Mouse (Mus musculus) lung, embryonic 15.5 days (tissue): ENCODE data around the gene Syt12. TPM values are rescaled to one million over a fixed set of nuclear protein-coding genes. Genes with fewer than 3 reads are reported as not detected.

Experiments
- ATAC-seq: fragments of 200-750 bp; cut with Nextera tagmentation; 2 replicates; pipeline ENCODE4 v1.8.0; 2017; ENCODE audit warnings: moderate number of reproducible peaks, borderline replicate concordance; ENCODE audit not compliant: low FRiP score, low TSS enrichment; ENCODE audit errors: extremely low read depth
- H3K27ac ChIP-seq: fragments of 300-500 bp; sonication (generic); 2 replicates; pipeline ENCODE4 v1.5.1; 2015; ENCODE audit warnings: moderate library complexity, mild to moderate bottlenecking, inconsistent platforms
- H3K27me3 ChIP-seq: fragments of 300-500 bp; sonication (generic); 2 replicates; pipeline ENCODE4 v1.6.1; 2015; ENCODE audit warnings: inconsistent platforms
- H3K36me3 ChIP-seq: fragments of 300-500 bp; sonication (generic); 2 replicates; pipeline ENCODE4 v1.6.1; 2015; ENCODE audit warnings: inconsistent platforms
- H3K4me1 ChIP-seq: fragments of 300-500 bp; sonication (generic); 2 replicates; pipeline ENCODE4 v1.6.1; 2015; ENCODE audit warnings: inconsistent platforms
- H3K4me2 ChIP-seq: fragments of 300-500 bp; sonication (generic); 2 replicates; pipeline ENCODE4 v1.6.1; 2015; ENCODE audit warnings: inconsistent platforms, mild to moderate bottlenecking, moderate library complexity
- H3K4me3 ChIP-seq: fragments of 300-500 bp; sonication (generic); 2 replicates; pipeline ENCODE4 v1.5.1; 2015; ENCODE audit warnings: mild to moderate bottlenecking, inconsistent platforms
- H3K9ac ChIP-seq: fragments of 300-500 bp; sonication (generic); 2 replicates; pipeline ENCODE4 v1.6.1; 2015; ENCODE audit warnings: inconsistent platforms
- H3K9me3 ChIP-seq: fragments of 300-500 bp; sonication (generic); 2 replicates; pipeline ENCODE4 v1.6.1; 2016; ENCODE audit warnings: inconsistent platforms
- WGBS: fragments of 180-500 bp; shearing (Covaris S2); methylation state at CpG from one replicate; pipeline ENCODE4 v1.1.7; 2015; 5-methylcytosine and 5-hydroxymethylcytosine counted together
- polyA plus RNA-seq: library from polyadenylated mRNA; unstranded; fragments of >200 nt; fragmentation: Nextera tagmentation; extraction: Ambion mirVana; gene quantifications from 2 replicates; pipeline ENCODE4 v1.2.1, GENCODE M21; 2015

Gene Syt12
- polyA plus RNA-seq, 1 experiment from 2014 or later = 1.2 TPM

DNA sequence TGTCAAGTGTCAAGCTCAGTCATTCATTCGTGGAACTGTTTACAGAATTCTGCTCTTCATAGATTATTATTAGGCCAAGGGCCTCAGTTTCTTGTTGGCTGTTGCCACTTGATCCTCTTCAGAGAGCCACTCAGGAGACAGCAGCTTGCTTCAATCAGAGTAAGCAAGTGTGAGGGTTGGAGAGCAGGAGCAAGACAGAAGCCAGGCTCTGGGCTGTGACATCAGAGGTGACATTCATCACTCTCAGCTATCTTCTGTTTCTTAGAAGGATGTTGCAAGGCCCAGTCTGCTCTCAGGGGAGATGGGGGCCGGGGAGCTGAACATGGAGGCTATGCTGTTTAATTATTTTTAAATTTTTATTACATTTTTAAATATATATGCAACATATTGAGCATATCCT lies 25.5 kb upstream of the Syt12 start:
- WGBS = 38% methylated on average over 2 of the region's 2 CpGs
- Histone ChIP-seq H3K4me1 (peaks cover 3% of the 10 kb centered on the region; the same call in 1 of the 2 replicates), H3K9ac (no peak overlapping the region), H3K27ac (no peak overlapping the region), H3K9me3 (no peaks in the 10 kb centered on the region), H3K36me3 (no peaks in the 10 kb centered on the region), H3K4me2 (no peak overlapping the region), H3K27me3 (no peaks in the 10 kb centered on the region), H3K4me3 (no peak overlapping the region)
- ATAC-seq = no peak

DNA sequence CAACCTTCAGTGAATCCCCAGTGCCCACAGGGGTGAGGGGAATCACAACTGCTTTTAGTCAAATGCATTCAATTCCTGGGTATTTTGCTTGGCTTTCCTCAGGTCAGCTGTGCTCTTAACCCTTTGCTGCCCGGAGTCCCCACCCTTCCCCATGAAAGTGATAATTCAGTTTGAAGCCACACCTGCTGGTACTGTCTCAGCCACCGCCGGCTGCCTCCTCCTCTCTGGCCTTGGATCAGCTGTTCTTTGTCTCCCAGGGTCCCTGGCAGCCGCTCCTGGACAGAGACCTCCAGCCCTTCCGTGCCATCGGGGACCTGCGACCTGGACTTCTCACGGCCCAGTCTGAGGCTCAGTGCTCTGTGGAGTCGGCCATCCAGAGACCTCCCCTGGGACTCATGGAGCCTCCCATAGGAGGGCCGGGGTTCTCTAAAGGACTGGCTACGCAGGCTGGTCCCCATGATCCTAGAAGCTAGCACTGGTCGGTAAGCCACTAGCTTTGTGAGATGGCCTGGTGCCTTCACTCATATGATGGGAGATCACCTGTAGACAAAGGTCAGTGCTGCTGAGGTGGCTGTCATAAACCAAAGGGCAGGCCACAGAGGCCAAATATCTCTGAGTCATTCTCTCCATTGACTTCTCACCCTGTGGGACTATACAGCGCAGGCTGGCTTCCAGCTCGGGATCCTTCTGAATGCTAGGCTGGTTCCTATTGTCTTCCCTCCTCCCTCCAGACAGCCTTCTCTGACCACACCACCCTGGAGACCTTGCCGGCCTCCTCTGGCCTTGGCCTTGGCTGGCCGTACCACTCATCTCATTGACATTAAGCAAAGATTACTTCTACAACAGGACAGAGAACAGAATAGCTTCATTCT lies 21.1 kb upstream of the Syt12 start, which contains the start of gene 2010003K11Rik:
2010003K11Rik (minus strand) TSS at position 522 of the 872 bp plus-strand sequence.
- 61% methylated on average over 16 of the region's 16 CpGs for WGBS
- no peak within 1 kb of the TSS for H3K4me2 ChIP-seq
- peaks cover 7% of the 10 kb centered on the region; the same call in 1 of the 2 replicates for H3K4me1 ChIP-seq

DNA sequence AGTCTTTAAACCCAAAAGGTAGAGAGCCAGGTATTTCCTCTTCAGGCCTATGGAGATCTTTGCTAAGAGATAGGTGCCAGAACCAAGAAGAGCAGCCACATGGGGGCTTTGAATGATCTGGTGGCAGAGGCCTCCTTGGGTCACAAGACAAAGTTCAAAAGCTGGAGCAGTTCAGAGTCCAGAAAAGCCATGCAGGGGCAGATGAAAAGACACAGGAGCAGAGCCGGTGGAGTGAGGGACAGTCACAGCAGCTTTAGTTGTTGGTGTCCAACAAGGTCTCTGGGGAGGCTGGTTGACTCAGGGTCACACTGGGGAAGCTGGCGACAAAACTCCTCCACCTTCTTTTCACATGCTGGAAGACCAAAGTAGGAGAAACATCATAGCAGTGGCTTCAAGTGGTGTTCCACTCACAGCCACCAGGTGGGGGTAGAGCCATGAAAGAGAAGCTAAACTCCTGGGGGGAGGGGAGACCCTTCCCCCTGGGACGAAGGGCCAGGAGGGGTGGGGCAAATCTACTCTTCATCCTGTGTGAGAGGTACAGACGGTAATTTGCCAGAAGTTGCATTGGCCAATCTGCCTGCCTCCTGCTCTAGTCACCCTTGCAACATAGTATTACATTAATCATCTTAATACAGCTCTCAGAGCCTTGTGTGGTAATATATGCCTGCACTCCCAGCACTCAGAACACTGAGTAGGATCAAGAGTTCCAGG lies 20.2 kb upstream of the Syt12 start:
- no peak overlapping the region for H3K4me2 ChIP-seq
- H3K27me3 ChIP-seq = no peaks in the 10 kb centered on the region
- 4% methylated on average over 4 of the region's 4 CpGs for WGBS
- H3K27ac ChIP-seq = no peak overlapping the region
- H3K9ac ChIP-seq = no peak overlapping the region
- no peaks in the 10 kb centered on the region for H3K9me3 ChIP-seq
- H3K36me3 ChIP-seq = no peaks in the 10 kb centered on the region
- peak; percentile 40; the same call in 1 of the 2 replicates for ATAC-seq
- H3K4me1 ChIP-seq = peaks cover 7% of the 10 kb centered on the region; the same call in 1 of the 2 replicates
- H3K4me3 ChIP-seq = no peak overlapping the region

More for the DNA sequence above, 21.1 kb upstream of the Syt12 start, which contains the start of gene 2010003K11Rik:
- H3K27me3 ChIP-seq = no peaks in the 10 kb centered on the region
- H3K9me3 ChIP-seq = no peaks in the 10 kb centered on the region
- no peak within 1 kb of the TSS for H3K9ac ChIP-seq
- H3K4me3 ChIP-seq = no peak within 1 kb of the TSS
- ATAC-seq = peak; percentile 12; the same call in 1 of the 2 replicates
- no peak within 1 kb of the TSS for H3K27ac ChIP-seq
- H3K36me3 ChIP-seq = no peaks in the 10 kb centered on the region

DNA sequence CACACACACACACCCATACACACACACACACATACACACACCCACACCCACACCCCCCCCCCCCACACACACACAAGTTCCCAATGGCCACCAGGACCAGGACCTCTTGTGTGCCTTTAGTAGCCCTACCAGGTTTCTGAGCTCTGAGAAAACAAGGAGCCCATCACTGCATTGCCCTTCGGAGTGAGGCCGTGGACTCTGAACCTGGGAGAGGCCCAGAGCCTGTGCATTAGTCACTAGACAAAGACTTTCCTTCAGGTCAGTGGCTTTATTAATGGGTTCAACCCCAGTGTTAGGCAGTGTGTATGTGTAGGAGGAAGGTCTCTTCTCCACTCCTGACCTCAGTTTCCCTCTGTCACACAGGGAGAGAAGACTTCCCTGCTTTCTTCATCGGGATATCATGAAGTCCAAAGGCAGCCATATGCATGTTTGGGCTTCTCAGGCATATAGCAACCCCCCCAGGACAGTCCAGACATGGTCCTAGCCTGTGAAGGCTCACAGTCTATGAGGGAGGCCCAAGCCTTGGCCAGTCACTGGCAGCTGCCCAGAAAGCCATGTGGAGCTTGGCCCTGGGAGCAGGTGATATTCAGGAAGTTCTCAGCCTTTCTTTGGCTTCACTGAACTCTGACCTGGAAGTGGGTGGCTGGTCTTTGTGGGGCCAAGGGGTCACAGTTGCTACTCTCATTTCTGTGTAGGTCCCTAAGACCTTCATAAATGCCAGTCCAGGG lies 19.5 kb upstream of the Syt12 start:
- H3K9ac ChIP-seq = no peak overlapping the region
- no peaks in the 10 kb centered on the region for H3K27me3 ChIP-seq
- H3K4me2 ChIP-seq = no peak overlapping the region
- H3K36me3 ChIP-seq = no peaks in the 10 kb centered on the region
- WGBS = 91% methylated on average over 3 of the region's 3 CpGs
- H3K9me3 ChIP-seq = no peaks in the 10 kb centered on the region
- H3K4me3 ChIP-seq = no peak overlapping the region
- H3K4me1 ChIP-seq = peaks cover 7% of the 10 kb centered on the region; the same call in 1 of the 2 replicates
- no peak overlapping the region for H3K27ac ChIP-seq
- no peak for ATAC-seq

DNA sequence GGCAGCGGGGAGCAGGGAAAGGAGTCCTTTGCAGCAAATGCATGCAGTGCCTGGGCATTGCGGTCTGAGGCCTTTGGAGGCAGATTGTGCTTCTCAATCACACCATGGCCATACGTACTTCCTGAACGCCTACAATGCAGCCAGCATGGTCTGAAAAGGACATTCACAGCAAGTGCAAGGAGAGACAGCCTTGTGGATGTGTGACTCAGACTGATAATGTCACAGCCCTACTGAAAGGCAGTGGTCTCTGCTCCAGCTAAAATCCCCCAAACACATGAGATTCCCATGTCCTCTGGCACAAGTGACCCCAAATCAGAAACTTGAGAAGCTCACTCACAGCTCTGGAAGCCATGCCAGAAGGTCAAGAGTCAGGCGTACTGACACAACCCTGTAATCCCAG lies 18.6 kb upstream of the Syt12 start:
- no peak for ATAC-seq
- Histone ChIP-seq H3K27me3 (no peaks in the 10 kb centered on the region), H3K9me3 (no peaks in the 10 kb centered on the region), H3K4me2 (no peak overlapping the region), H3K4me3 (no peak overlapping the region), H3K27ac (no peak overlapping the region), H3K9ac (no peak overlapping the region), H3K4me1 (peaks cover 7% of the 10 kb centered on the region; the same call in 1 of the 2 replicates), H3K36me3 (no peaks in the 10 kb centered on the region)
- WGBS = 77% methylated on average over 5 of the region's 5 CpGs

DNA sequence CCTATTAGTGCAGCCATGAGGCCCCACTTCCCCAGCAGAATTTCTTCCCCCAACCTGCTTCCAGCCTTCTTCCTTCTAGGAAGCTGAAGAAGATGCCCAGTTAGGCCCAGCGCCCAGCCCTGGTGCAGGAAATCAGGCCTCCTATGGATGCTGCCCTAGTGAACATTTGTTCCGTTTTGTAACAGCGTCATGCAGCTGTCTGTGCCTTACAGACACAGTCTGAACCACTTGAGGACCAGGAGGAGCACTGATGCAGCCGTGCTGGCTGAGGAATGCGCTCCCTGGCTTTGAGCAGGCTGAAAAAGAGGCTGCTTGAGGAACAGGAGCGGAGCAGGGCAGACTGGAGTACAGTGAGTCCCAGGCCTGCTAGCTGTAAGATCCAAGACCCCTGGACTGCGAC lies 17.5 kb upstream of the Syt12 start:
- no peak overlapping the region for H3K9ac ChIP-seq
- H3K4me1 ChIP-seq = peaks cover 7% of the 10 kb centered on the region; the same call in 1 of the 2 replicates
- no peak for ATAC-seq
- no peaks in the 10 kb centered on the region for H3K27me3 ChIP-seq
- H3K36me3 ChIP-seq = no peaks in the 10 kb centered on the region
- no peak overlapping the region for H3K4me3 ChIP-seq
- H3K27ac ChIP-seq = no peak overlapping the region
- 54% methylated on average over 7 of the region's 7 CpGs for WGBS
- no peak overlapping the region for H3K4me2 ChIP-seq
- H3K9me3 ChIP-seq = no peaks in the 10 kb centered on the region

DNA sequence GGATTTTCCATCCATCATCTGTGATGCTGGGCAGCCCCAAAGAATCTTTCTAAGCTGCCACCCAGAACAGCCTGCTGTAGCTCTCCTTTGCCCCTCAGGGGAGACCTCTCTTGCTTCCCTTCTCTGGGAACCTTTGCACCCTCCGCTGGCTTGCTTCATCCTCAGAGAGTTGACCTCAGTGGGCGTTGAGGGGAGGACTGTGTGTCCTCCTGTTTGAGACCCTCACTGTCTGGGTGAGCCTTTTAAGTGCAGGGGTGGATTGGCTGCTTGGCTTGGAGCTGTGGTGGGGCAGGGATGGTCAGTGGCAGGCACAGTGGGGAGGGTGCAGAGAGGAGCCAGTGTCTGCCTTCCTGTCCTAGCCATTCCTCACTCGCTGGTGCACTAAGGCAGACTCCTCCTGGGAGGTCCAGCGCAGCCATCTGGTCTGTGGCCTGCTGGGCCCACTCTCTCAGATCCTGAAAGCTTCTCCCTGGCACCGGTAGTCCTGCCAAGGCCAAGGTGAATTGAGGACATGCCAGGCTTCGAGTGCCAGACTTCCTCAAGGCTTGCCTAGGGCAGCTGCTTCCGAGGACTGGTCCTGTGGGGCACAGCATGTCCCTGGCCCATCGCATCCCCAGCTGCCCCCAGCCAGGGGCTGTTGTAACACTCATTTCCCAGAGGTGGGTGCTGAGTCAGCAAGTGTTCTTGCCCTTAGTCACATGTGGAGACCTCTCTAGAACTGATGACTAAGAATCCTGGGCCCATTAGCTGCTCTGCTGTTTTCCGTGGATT lies 15.5 kb upstream of the Syt12 start:
- Histone ChIP-seq H3K36me3 (no peaks in the 10 kb centered on the region), H3K27ac (no peak overlapping the region), H3K4me3 (no peak overlapping the region), H3K4me1 (peaks cover 10% of the 10 kb centered on the region), H3K4me2 (no peak overlapping the region), H3K9ac (no peak overlapping the region), H3K9me3 (no peaks in the 10 kb centered on the region), H3K27me3 (no peaks in the 10 kb centered on the region)
- 54% methylated on average over 9 of the region's 9 CpGs for WGBS
- ATAC-seq = no peak

DNA sequence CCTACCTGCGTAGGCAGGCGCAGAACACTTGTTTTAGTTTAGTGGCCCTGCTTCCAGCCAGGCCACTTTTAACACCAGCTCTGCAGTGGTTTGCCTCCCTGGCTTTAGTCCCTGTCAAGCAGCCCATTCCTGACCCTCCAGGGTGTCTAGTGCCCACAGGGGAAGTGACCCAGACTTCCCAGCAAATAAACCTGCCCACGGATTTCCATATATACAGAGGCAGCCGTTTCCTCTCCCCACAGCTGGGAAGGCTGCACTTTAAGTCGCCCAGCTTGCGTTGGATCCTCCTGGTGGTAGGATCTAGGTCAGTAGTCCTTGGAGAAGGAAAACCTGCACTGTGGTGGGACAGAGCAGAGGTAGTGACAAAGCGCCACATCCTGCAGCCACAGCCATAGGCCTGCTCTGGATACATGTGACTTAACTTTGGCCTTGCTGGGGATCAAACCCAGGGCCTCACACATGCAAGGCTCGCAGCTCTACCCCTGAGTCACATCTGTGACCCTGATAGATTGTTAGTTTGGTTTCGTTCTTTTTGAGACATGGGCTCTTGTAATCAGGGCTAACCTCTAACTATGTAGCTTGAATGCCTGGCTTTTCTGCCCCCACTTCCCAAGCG lies 13.9 kb upstream of the Syt12 start:
- peaks cover 12% of the 10 kb centered on the region; the same call in 1 of the 2 replicates for H3K4me1 ChIP-seq
- no peak for ATAC-seq
- H3K27ac ChIP-seq = no peak overlapping the region
- H3K9ac ChIP-seq = no peak overlapping the region
- no peaks in the 10 kb centered on the region for H3K9me3 ChIP-seq
- H3K4me3 ChIP-seq = no peak overlapping the region
- 53% methylated on average over 10 of the region's 10 CpGs for WGBS
- H3K27me3 ChIP-seq = no peaks in the 10 kb centered on the region
- H3K36me3 ChIP-seq = no peaks in the 10 kb centered on the region
- no peak overlapping the region for H3K4me2 ChIP-seq

DNA sequence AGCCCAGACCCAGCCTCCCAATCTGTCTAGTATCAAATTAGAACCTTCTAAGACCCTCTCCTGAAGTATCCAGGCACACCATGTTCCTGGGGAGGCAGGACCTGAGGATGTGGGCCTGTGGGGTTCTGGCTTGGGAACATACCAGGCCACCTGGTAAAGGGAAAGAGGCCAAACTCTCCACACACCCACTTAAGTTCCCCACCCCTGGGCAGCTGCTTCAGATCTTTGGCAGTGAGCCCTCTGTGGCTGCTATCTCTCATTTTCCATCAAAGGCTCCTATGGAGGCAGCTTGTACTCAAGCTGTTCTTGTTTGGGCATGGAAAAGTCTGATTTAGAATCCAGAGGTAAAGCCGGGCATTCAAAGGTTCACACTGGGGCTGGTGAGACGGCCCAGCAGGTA lies 10.6 kb upstream of the Syt12 start:
- H3K27ac ChIP-seq = peak overlapping the region; percentile 64
- no peaks in the 10 kb centered on the region for H3K27me3 ChIP-seq
- no peak overlapping the region for H3K4me2 ChIP-seq
- H3K4me1 ChIP-seq = peaks cover 18% of the 10 kb centered on the region
- H3K9ac ChIP-seq = no peak overlapping the region
- 0 out of 2 replicates have a peak, but pooled peaks have one; percentile 10 for ATAC-seq
- no peaks in the 10 kb centered on the region for H3K36me3 ChIP-seq
- WGBS = 42% methylated on average over 2 of the region's 2 CpGs
- no peaks in the 10 kb centered on the region for H3K9me3 ChIP-seq
- H3K4me3 ChIP-seq = no peak overlapping the region

DNA sequence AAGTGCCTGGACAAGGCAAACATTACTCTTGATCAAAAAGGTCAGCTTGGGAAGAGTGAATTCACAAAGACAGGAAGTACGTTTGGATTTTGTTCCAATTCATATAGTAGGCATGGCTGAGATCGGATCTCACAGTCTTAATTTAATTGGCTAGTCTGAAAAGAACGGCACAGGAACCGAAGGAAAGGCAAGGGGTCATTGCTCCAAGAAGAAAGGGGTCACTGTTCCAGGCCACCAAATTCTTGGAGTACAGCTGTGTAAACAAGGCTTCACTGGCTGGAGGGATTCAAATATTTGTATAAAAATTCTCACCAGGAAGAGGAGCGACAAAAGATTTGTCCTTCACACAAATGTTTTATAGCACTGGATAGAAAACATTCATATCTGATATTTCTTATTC lies 7.8 kb upstream of the Syt12 start:
- Histone ChIP-seq H3K27ac (peak overlapping the region; percentile 53), H3K4me3 (no peak overlapping the region), H3K4me1 (peaks cover 18% of the 10 kb centered on the region), H3K9ac (no peak overlapping the region), H3K9me3 (no peaks in the 10 kb centered on the region), H3K27me3 (no peaks in the 10 kb centered on the region), H3K36me3 (no peaks in the 10 kb centered on the region), H3K4me2 (no peak overlapping the region)
- no peak for ATAC-seq
- 10% methylated on average over 5 of the region's 5 CpGs for WGBS
